Mouse (Mus musculus) CH12.LX (cell line): ENCODE measurements around the gene Ngfr.
A peak's percentile ranks its signal among the peaks of the same experiment; 100 is the strongest.

Experiments used
- CHD2 ChIP-seq: IDR thresholded peaks from 2 replicates; pipeline ENCODE4 v1.6.1; 2011; ENCODE audit warnings: low read length, improper control_type of control experiment
- CTCF ChIP-seq, 2 experiments: IDR thresholded peaks in 1 of 2; conservative IDR thresholded peaks in 1 of 2; 2 replicates each; pipeline ENCODE4 v1.5.1; 2011 to 2012; ENCODE audit warnings: low read depth in 2 of 2, low read length in 2 of 2, improper control_type of control experiment in 1 of 2, inconsistent platforms in 1 of 2, mild to moderate bottlenecking in 1 of 2, moderate library complexity in 1 of 2
- E2F4 ChIP-seq: IDR thresholded peaks from 2 replicates; pipeline ENCODE4 v1.6.1; 2011; ENCODE audit warnings: low read depth, low read length, improper control_type of control experiment; ENCODE audit not compliant: insufficient replicate concordance
- ELF1 ChIP-seq: IDR thresholded peaks from 2 replicates; pipeline ENCODE4 v1.6.1; 2014; ENCODE audit warnings: low read depth, mild to moderate bottlenecking, inconsistent platforms, low read length, improper control_type of control experiment
- EP300 ChIP-seq: IDR thresholded peaks from 2 replicates; pipeline ENCODE4 v1.6.1; 2011; ENCODE audit warnings: low read length, improper control_type of control experiment
- ETS1 ChIP-seq: conservative IDR thresholded peaks from 2 replicates; pipeline ENCODE4 v1.6.1; 2012; ENCODE audit warnings: low read depth, mild to moderate bottlenecking, inconsistent platforms, low read length, improper control_type of control experiment, moderate library complexity
- HCFC1 ChIP-seq: IDR thresholded peaks from 2 replicates; pipeline ENCODE4 v1.6.1; 2012; ENCODE audit warnings: low read depth, mild to moderate bottlenecking, inconsistent platforms, low read length, improper control_type of control experiment
- KAT2A ChIP-seq: IDR thresholded peaks from 2 replicates; pipeline ENCODE4 v1.6.1; 2012; ENCODE audit warnings: low read length, improper control_type of control experiment, inconsistent platforms; ENCODE audit not compliant: insufficient replicate concordance
- MAZ ChIP-seq: IDR thresholded peaks from 2 replicates; pipeline ENCODE4 v1.6.1; 2012; ENCODE audit warnings: low read depth, mild to moderate bottlenecking, inconsistent platforms, low read length, improper control_type of control experiment, moderate library complexity
- POLR2A ChIP-seq: IDR thresholded peaks from 2 replicates; pipeline ENCODE4 v1.6.1; 2011; ENCODE audit warnings: low read depth, mild to moderate bottlenecking, improper control_type of control experiment, low read length
- SMC3 ChIP-seq: IDR thresholded peaks from 2 replicates; pipeline ENCODE4 v1.6.1; 2011; ENCODE audit warnings: low read depth, low read length, improper control_type of control experiment
- TCF12 ChIP-seq: IDR thresholded peaks from 2 replicates; pipeline ENCODE4 v1.6.1; 2014; ENCODE audit warnings: low read depth, mild to moderate bottlenecking, inconsistent platforms, low read length, improper control_type of control experiment
- ZKSCAN1 ChIP-seq: IDR thresholded peaks from 2 replicates; pipeline ENCODE4 v1.6.1; 2012; ENCODE audit warnings: low read depth, inconsistent platforms, low read length, improper control_type of control experiment, borderline replicate concordance

DNA sequence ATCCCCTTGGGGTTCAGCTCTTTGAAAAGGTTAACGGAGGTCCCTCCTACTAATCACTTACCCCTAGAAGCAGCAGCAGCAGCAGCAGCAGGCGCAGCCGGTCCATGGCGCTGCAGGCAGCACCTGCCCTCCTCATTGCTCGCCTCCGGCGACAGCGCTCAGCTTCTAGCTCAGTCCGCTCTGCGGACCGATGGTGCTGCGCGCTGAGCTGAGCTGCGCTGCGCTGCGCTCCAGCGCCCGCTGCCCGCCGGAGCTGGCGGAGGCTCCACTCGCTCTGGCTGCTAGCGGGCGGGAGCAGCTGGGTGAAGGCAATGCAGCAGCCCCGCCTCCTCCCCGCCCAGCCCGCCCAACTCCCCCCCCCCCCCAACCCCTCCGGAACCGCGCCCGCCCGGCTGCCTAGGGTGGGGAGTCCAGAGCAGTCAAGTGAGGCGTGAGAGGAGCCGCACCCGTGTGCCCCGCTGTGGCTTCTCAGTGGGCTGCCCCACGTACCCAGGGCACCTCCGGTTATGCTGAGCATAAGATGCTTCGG is at the start of gene Ngfr:
- TF ChIP-seq ZKSCAN1 (no peak), CHD2 (no peak), EP300 (no peak), CTCF (conservative IDR thresholded peaks at IDR 0.05 in 1 of 2, IDR thresholded peaks at IDR 0.05 in 1 of 2; ENCODE audit: low read depth in 2 of 2, low read length in 2 of 2) (no peak), KAT2A (no peak), SMC3 (no peak), TCF12 (no peak), HCFC1 (no peak), ETS1 (no peak), POLR2A (0 out of 2 replicates have a peak, but pooled peaks have one; percentile 23), ELF1 (no peak), E2F4 (no peak), MAZ (no peak)
